Mouse (Mus musculus) MEL (cell line): ENCODE data around the gene Map3k4.

ENCODE experiments used
- CHD1 ChIP-seq: IDR thresholded peaks from 2 replicates; pipeline ENCODE4 v1.6.1; 2012; ENCODE audit warnings: low read depth, mild to moderate bottlenecking, inconsistent platforms, low read length, improper control_type of control experiment
- CTCF ChIP-seq, 3 experiments: IDR thresholded peaks in 2 of 3; conservative IDR thresholded peaks in 1 of 3; 2 replicates each; pipeline ENCODE4 v1.5.1; 2011 to 2012; ENCODE audit warnings: low read length in 3 of 3, low read depth in 2 of 3, mild to moderate bottlenecking in 2 of 3, improper control_type of control experiment in 1 of 3, inconsistent platforms in 1 of 3, mixed read lengths in 1 of 3, moderate library complexity in 1 of 3; ENCODE audit not compliant: control insufficient read depth in 1 of 3, insufficient read depth in 1 of 3, poor library complexity in 1 of 3, severe bottlenecking in 1 of 3
- E2F4 ChIP-seq: IDR thresholded peaks from 2 replicates; pipeline ENCODE4 v1.6.1; 2011; ENCODE audit warnings: low read depth, low read length, improper control_type of control experiment, borderline replicate concordance
- EP300 ChIP-seq, 2 experiments: IDR thresholded peaks; 2 replicates each; pipeline ENCODE4 v1.6.1; 2011; ENCODE audit warnings: improper control_type of control experiment in 2 of 2, low read length in 2 of 2, low read depth in 1 of 2, mild to moderate bottlenecking in 1 of 2
- MAFK ChIP-seq: IDR thresholded peaks from 2 replicates; pipeline ENCODE4 v1.6.1; 2011; ENCODE audit warnings: low read depth, mild to moderate bottlenecking, low read length, improper control_type of control experiment, borderline replicate concordance
- MAZ ChIP-seq: IDR thresholded peaks from 2 replicates; pipeline ENCODE4 v1.6.1; 2012; ENCODE audit warnings: low read depth, mild to moderate bottlenecking, inconsistent platforms, low read length, improper control_type of control experiment
- MYB ChIP-seq: IDR thresholded peaks from 2 replicates; pipeline ENCODE4 v1.6.1; 2011; ENCODE audit warnings: mild to moderate bottlenecking, low read depth, low read length, improper control_type of control experiment
- POLR2A ChIP-seq, 2 experiments: IDR thresholded peaks; 2 replicates each; pipeline ENCODE4 v1.6.1; 2011 to 2012; ENCODE audit warnings: low read length in 2 of 2, mild to moderate bottlenecking in 2 of 2, control low read depth in 1 of 2, improper control_type of control experiment in 1 of 2, low read depth in 1 of 2, moderate library complexity in 1 of 2; ENCODE audit not compliant: control insufficient read depth in 1 of 2, insufficient read depth in 1 of 2, poor library complexity in 1 of 2
- USF1 ChIP-seq: IDR thresholded peaks from 2 replicates; pipeline ENCODE4 v1.6.1; 2014; ENCODE audit warnings: low read depth, mild to moderate bottlenecking, inconsistent platforms, low read length, improper control_type of control experiment, moderate library complexity

DNA sequence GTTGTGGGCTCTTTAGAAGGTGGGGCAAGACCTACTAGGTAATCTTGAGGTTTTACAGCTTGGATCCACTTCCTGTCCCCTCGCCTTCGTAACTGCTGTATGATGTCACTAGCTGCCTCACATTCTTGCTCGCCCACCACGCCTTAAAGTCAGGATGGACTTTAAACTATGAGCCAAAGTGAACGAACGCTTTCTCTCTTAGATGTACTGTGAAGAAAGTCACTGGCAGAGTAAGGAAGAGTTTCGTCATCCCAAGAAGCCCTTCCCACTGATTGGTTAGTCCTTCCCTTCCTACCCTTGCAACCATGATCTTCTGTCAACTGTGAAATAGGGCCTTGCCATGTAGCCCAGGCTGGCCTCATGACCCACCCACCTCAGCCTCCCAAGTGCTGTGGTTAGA lies 87.5 kb downstream of the Map3k4 start:
- TF ChIP-seq USF1 (no peak), POLR2A (IDR thresholded peaks at IDR 0.05; ENCODE audit: control insufficient read depth in 1 of 2, insufficient read depth in 1 of 2, low read depth in 1 of 2, low read length in 2 of 2, poor library complexity in 1 of 2) (no peak), E2F4 (no peak), MYB (no peak), CHD1 (no peak), CTCF (IDR thresholded peaks at IDR 0.05 in 2 of 3, conservative IDR thresholded peaks at IDR 0.05 in 1 of 3; ENCODE audit: control insufficient read depth in 1 of 3, insufficient read depth in 1 of 3, low read depth in 2 of 3, low read length in 3 of 3, poor library complexity in 1 of 3, severe bottlenecking in 1 of 3) (no peak), EP300 (IDR thresholded peaks at IDR 0.05; ENCODE audit: low read depth in 1 of 2, low read length in 2 of 2) (no peak), MAFK (no peak), MAZ (no peak)
